Mouse (Mus musculus) heart, embryonic 15.5 days (tissue): ENCODE measurements at regions not wholly inside any gene's neighbourhood (a gene's known extent, or its start where the extent isn't known, plus 50 kb on each side); places are given as distances from the start of the nearest gene placed in this dataset. TPM values are rescaled to one million over a fixed set of nuclear protein-coding genes. Genes with fewer than 3 reads are reported as not detected.

ENCODE experiments used
- ATAC-seq: fragments of 200-750 bp; cut with Nextera tagmentation; replicated peaks from 2 replicates; pipeline ENCODE4 v1.8.0; 2017; ENCODE audit warnings: low read depth, moderate TSS enrichment; ENCODE audit not compliant: insufficient number of reproducible peaks, insufficient read depth, low FRiP score
- H3K27ac ChIP-seq: fragments of 300-500 bp; sonication (generic); 2 replicates; pipeline ENCODE4 v1.5.1; 2015; ENCODE audit warnings: mild to moderate bottlenecking, inconsistent platforms
- H3K27me3 ChIP-seq: fragments of 300-500 bp; sonication (generic); 2 replicates; pipeline ENCODE4 v1.6.1; 2015; ENCODE audit warnings: inconsistent platforms
- H3K36me3 ChIP-seq: fragments of 300-500 bp; sonication (generic); 2 replicates; pipeline ENCODE4 v1.6.1; 2015; ENCODE audit warnings: mild to moderate bottlenecking, inconsistent platforms
- H3K4me1 ChIP-seq: fragments of 300-500 bp; sonication (generic); replicated peaks from 2 replicates; pipeline ENCODE4 v1.6.1; 2015; ENCODE audit warnings: inconsistent platforms
- H3K4me2 ChIP-seq: fragments of 300-500 bp; sonication (generic); 2 replicates; pipeline ENCODE4 v1.6.1; 2015; ENCODE audit warnings: inconsistent platforms, mild to moderate bottlenecking, moderate library complexity
- H3K4me3 ChIP-seq: fragments of 300-500 bp; sonication (generic); 2 replicates; pipeline ENCODE4 v1.5.1; 2015; ENCODE audit warnings: mild to moderate bottlenecking, inconsistent platforms
- H3K9ac ChIP-seq: fragments of 300-500 bp; sonication (generic); 2 replicates; pipeline ENCODE4 v1.6.1; 2015; ENCODE audit warnings: mild to moderate bottlenecking, inconsistent platforms
- H3K9me3 ChIP-seq: fragments of 300-500 bp; sonication (generic); replicated peaks from 2 replicates; pipeline ENCODE4 v1.6.1; 2016; ENCODE audit warnings: inconsistent platforms
- WGBS: fragments of 180-500 bp; shearing (Covaris S2); methylation state at CpG from one replicate; pipeline ENCODE4 v1.1.7; 2015; ENCODE audit warnings: mixed read lengths; 5-methylcytosine and 5-hydroxymethylcytosine counted together
- microRNA-seq: library from miRNA; unstranded; fragments of <30 nt; microRNA quantifications from one replicate; pipeline ENCODE4, GENCODE M21; 2016

DNA sequence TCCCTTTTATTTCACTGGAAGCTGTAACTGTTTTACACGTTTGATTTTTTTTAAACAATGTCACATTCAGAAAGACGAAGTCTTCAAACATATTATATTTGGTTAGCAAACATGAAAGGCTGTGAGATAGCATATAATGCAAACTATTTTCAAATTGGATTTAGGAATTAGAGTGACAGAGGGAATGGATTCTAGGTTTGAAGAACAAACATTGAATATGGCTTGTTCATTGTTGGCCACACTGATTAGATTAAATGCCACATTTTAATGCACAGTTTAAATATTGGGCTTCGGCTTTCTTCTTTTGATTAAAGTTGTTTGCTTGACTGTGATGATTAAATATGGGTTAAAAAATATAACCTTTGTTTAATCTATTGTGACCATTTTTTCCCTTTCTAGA lies 415.1 kb upstream of the Pfkp start:
- no peak overlapping the region for H3K9ac ChIP-seq
- no peaks in the 10 kb centered on the region for H3K36me3 ChIP-seq
- no peaks in the 10 kb centered on the region for H3K4me1 ChIP-seq
- ATAC-seq = no peak
- H3K9me3 ChIP-seq = no peaks in the 10 kb centered on the region
- H3K27me3 ChIP-seq = no peaks in the 10 kb centered on the region
- no peak overlapping the region for H3K4me3 ChIP-seq
- WGBS = 72% methylated on average over 3 of the region's 3 CpGs
- no peak overlapping the region for H3K27ac ChIP-seq
- no peak overlapping the region for H3K4me2 ChIP-seq

DNA sequence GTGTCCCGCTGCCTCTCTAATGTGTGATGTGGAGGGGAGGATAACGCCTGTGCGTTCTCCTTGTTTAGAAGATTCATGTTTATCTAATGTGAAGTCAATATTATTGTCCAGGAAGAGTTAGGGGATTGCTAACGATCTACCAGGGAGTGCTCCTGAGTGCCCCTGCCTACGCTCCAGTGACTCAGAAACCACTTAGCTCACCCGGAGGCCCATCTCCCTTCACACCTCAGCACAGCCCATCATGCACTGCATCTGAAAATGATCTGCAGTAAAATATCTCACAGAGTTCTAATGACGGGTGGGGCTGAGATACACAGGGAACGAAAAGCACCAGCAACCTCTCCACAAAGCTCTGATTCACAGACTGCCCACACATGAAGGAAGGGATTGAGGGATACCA lies 409.0 kb upstream of the Pfkp start:
- no peak overlapping the region for H3K4me3 ChIP-seq
- no peak overlapping the region for H3K27ac ChIP-seq
- H3K9me3 ChIP-seq = no peaks in the 10 kb centered on the region
- no peak for ATAC-seq
- H3K4me1 ChIP-seq = no peaks in the 10 kb centered on the region
- H3K36me3 ChIP-seq = no peaks in the 10 kb centered on the region
- H3K4me2 ChIP-seq = no peak overlapping the region
- H3K9ac ChIP-seq = no peak overlapping the region
- 64% methylated on average over 8 of the region's 8 CpGs for WGBS
- H3K27me3 ChIP-seq = no peaks in the 10 kb centered on the region

Small RNAs in the stretch of these regions (microRNA-seq; reads per million reads assigned to microRNA genes)
- gene Gm22689 = not detected
